Mouse (Mus musculus): ENCODE data around the gene Smarca1.

Gene Smarca1

DNA sequence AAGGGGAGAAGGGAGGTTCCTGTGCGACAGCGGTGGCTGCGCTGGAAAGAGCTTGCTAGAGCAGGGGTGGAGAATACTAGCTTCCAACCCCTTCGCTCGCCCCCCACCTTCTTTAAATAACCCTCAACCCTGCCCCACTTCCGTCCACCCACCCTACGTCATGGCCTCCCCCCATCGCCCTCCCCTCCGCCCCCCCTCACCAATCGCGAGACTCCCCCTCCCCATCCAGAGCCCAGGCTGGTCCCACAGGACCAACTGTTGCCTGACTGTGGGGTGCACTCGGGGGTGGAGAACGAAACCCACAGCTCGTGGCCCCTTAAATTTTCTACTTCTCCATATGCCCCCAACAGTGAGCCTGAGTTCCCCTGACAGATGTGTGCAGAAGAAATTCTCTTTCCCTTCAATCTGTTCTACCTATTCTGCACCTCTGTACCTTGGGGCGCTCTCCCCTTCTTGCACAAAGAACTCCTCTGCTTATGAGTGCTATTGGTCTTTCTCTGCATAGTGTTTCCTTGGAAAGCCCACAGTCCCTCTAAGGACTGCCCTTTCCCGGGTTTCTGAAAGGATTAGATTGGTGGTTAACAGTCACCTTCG lies at the start of gene Smarca1:
Gene Smarca1, minus strand, starts transcription at position 544 of the 594 bp plus-strand sequence.
- no peak for DNase-seq (ENCODE audit: low read depth, low spot score)

DNA sequence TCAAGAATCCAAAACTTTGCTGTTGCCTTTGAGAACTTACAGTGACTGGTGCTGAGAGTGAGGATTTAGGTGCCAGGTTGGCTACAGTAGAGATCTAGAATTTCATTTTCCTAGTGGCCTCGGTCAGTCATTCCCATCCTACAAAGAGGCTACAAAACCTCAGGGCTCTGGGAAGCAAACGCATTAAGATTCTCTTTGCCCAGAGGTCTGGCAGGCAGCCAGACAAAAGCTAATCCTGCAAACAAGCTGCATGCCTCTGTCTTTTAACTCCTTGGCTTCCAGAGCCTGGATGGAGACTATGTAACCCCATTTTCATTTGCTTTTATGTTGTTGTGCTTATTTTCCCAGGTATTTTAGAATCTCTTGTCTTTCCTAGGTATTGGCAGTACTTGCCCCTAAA lies 45.0 kb upstream of the Smarca1 start:
- no peak for DNase-seq (ENCODE audit: low read depth, low spot score)

DNA sequence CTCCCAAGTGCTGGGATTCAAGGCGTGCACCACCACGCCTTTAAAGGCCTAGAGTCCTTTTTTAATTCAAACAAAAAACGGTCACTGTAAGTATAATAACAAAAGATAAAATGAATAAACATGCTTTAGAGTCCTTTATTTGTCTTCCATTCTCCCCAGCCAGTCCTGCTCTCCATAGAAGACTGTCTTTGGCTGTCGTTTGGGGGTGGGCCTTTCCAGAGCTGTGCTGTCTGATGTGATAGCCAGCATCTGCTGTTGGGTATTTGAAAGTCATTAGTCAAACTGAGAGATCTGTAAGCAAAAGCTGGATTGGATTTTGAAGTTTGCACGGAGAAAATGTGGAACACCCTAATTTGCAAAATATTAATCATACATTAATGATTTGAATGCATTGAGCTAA lies 44.1 kb upstream of the Smarca1 start:
- DNase-seq (ENCODE audit: low read depth, low spot score) = no peak

DNA sequence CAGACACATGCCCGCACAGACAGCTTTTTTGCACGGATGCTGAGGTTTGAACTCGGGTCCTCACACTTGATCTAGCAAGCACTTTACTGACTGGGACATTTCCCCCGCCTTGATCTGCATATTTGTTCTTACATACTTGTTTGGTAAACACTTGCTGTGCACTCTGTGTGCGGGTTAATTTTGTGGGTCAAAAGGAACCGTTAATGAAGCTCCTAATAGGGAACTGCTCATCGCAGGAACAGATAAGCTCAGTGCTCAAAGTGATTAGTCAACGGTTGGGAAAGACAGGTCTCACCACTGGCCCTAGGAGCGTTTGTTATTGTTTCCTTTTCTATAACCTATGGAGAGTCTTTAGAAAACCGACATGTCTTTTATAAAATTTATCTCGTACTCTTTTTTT lies 41.6 kb upstream of the Smarca1 start:
- no peak for DNase-seq (ENCODE audit: low read depth, low spot score)

DNA sequence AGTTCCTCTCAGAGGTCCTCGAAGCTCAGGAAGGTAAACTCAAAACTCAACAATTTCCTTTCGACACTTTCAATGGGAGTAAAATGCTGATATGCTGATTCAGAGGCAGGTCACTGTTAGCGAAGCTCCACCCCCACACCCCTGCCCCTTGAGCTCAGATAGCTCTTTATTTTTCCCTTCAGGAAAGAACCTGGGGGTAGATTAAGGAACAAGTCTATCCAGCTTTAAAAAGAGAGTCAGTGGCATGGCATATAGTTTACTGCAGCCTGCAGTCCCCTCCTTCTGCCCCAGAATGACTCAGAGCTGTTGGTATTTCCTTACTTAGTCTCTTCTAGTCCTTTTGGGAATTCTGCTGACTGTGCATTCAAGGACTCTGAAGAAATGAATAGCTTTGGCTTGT lies 37.7 kb upstream of the Smarca1 start:
- no peak for DNase-seq (ENCODE audit: low read depth, low spot score)

DNA sequence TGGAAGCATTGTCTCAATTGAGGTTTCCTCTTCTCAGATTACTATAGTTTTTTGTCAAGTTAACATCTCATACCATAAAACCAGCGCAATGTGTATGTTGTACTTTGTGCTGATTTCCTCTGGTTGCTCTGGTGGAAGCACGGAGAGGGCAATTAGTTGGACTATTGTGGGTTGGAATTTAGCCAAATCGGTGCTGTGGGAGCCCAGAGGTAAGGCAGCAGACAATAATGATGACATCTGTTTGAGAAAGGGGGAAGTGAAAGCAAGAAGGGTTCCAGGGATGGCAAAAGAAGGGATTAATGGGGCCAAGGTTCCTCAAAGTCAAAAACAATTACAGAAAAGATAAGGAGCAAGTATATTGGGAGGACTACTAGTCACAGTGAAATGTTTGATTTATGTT lies 35.2 kb upstream of the Smarca1 start:
- DNase-seq (ENCODE audit: low read depth, low spot score) = no peak

DNA sequence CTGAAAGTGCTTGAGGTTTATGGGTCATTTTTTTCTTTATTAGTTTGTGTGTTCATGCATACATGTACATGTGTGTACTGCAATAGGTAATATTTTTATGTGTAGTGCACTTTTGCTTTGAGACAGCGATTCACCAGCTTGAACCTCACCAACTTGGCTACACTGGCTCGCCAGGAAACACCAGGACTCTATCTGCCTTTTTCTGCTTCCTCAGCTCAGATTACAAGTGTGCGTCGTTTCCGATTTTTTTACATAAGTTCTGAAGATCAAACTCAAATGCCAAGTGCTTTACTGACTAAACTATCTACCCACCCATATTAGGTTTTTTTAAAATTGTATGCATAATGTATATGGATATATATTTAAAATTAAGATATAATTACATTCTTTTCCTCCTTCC lies 27.8 kb upstream of the Smarca1 start:
- no peak for DNase-seq (ENCODE audit: low read depth, low spot score)

DNA sequence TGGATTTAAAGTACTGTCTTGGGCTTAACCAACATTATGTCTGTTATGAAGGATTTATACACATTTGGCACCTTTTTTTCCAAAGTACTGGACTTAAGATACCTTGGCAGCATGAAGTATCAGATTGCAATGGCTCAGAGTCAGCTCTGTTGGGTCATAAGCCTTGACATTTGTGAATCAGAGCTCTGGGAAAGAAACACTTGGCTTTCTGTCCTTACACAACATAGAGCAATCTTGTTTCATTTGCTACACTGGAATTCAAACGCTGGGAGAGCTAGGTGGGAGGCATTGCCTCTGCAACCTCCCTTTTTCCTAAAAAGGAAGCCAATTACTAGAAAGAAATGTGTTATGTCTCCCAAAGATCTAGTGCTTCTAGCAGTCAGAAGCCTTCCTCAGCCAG lies 24.1 kb upstream of the Smarca1 start:
- DNase-seq (ENCODE audit: low read depth, low spot score) = no peak

DNA sequence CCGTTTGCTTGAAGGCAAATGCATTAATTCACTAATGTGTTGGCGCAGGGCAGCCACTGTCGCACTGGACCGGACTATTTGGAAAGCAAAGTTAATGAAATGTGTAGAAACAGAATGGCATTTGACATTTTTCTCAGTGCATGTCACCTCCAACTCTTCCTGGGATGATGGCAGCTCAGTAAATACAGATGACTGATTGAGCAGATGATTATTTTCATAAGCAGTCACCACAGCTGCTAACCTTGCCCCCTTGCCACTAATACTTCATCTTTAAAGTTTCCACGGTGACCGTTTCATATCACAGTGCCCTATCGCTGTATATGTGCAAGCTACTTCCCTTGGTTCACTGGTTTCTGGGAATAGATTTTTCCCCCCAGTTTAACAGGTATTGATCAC lies 20.8 kb upstream of the Smarca1 start:
- DNase-seq (ENCODE audit: low read depth, low spot score) = no peak

DNA sequence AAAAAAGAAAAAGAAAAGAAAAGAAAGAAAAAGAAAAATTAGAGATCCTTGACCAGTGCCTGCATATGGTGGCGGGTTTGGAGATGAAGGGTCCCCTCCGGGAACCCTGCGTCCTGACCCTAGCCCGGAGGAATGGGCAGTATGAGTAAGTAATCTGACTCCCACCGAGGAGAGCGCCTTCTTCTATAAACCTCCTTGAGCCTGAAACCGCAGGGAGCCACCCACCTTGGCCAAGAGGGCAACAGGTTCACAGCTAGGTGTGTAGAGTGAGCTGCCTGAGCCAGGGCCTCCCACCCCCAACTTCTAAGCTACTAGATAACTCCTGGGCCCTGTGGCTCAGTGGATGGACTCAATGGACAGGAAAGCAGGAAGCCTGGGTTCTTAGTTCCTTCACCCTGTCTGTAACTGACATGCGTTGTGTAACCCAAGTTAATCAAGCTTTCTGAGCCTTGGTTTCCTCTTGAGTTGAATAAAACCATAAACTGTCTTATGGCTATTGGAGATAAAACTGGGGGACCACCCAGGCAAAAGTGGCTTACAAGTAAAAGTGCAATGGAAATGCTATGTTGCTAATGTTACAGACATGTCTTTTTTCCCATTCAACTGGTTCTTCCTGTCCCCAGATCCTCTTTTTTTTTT lies 20.2 kb upstream of the Smarca1 start:
- DNase-seq (ENCODE audit: low read depth, low spot score) = peak; percentile 11

DNA sequence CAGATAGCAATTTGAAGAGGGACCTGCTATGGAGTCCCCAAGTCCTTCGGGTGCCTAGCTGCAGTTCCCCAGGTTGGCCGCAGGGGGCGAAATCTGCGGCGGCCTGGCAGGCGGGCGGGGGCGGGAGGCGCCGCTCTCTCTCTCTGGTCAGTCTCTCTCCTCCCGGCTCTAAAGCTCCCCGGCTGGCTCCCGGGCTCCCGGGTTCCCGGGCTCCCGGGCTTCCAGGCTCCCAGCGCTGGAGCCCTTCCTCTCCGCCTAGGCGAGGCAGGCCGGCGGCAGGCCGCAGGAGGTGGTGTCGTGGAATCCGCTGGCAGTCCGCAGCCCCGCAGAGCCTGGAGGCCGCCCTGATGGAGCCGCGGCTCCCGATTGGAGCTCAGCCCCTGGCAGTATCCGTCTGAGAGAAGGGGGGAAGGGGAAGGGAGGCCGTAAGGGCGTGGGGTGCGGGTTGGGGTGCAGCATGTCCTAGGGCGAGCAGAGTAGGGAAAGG lies 19.6 kb upstream of the Smarca1 start, which contains the start of gene Ocrl:
Gene Ocrl, plus strand, starts transcription at position 82 of the 487 bp plus-strand sequence.
- peak; percentile 79 for DNase-seq (ENCODE audit: low read depth, low spot score)

DNA sequence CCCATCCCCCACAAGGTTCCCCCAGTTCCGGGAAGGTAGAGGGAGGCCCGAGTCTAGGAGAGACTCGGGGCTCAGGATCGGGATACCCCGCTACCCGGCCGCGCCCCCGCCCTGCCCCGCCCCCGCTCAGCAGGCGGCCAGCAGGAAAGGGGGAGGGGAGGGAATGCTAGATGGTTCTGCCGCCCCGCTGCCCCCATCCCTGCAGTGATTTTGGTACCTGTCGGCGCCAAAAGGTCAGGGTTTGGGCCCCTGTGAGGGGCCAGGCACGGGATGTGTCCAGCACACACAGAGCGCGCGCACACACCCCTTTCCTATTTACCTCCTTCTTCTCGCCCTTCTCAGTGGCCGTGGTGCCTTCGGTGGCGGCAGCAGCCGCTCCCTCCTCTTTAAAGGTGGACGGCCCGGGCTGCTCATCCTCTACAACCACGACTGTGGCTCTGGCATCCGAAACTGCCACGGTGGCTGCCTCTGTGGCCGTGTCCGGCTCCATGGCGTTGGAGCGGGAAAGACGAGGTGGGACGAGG lies 805 bp downstream of the Smarca1 start:
- no peak for DNase-seq (ENCODE audit: low read depth, low spot score)

DNA sequence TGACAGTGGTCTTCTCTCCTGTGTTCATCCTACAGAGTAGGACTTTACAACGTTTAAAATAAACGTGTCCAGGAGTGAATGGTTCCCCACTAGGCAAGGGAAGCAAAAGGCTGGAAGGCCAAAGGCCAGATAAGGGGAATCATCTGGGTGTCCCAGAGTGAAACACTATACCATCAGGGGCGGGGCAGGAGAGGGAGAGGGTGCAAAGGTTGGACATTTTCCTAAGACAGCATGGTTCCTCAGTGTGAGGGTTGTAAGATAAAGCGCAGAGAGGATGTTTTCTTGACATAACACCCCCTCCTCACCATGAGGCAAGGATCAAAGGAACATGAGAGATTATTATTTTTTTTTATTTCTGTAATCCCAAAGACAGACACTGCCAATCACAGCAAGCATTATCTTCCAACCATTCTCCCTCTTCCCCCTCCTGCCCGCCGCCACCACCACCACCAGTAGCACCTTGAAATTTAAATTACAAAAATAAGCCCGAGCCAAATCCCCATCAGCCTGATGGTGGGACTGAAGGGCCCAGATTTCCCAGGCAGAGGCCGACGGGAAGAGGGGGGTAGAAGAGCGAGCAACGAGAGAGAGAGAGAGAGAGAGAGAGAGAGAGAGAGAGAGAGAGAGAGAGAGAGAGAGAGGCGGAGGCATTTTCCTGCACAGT lies 1.4 kb downstream of the Smarca1 start:
- DNase-seq (ENCODE audit: low read depth, low spot score) = no peak

DNA sequence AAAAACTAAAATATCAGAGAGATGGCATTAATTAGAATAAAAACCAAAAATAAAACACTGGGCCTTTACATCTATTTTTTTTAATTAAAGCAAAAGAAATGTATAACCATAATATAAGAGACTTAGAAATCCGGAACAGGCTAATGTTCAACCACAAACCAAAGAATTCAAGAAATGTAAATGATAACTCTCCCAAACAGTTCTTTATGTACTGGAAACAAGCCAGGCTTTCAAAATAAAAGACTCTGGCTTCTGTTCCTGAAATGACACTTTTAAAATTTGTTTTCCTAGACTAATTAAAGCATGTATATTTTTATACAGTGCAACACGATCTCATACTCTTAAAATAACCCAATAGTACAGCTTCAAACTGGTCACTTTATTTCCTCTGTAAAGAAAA lies 5.4 kb downstream of the Smarca1 start:
- DNase-seq (ENCODE audit: low read depth, low spot score) = no peak

DNA sequence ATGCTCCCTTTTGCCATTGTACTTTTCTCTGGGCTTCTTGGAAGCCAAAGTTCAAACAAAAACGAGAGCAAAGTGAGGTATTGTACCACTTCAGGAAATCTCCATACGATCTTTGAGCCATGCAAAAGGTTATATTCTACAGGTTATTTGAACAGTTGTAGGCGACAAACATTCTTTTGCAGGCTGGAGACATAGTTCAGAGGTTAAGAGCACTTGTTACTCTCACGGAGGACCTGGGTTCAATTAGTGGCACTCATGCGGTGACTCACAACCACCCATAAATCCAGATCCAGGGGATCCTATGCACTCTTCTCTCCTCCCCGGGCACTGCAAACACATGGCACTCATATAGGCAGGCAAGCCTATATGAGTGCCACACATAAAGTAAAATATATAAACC lies 10.0 kb downstream of the Smarca1 start:
- no peak for DNase-seq (ENCODE audit: low read depth, low spot score)

DNA sequence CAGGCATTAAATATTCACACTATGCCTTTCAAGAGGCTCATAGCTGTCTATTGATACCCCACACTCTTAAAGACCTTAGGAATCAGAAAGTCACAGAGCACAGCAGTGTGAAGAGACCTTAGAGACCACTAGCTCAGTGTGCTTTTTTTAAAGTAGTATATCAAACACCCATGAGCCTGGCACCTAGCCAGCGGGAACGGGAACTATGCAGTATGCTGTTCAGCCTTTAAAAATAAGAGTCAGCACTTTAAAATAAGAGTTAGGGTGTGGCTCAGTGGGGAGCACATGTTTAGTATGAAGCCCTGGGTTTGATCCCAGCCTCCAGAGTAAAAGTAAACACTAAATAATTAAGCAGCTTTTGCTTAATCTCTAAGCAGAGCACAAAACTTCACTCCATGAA lies 12.7 kb downstream of the Smarca1 start:
- DNase-seq (ENCODE audit: low read depth, low spot score) = no peak

DNA sequence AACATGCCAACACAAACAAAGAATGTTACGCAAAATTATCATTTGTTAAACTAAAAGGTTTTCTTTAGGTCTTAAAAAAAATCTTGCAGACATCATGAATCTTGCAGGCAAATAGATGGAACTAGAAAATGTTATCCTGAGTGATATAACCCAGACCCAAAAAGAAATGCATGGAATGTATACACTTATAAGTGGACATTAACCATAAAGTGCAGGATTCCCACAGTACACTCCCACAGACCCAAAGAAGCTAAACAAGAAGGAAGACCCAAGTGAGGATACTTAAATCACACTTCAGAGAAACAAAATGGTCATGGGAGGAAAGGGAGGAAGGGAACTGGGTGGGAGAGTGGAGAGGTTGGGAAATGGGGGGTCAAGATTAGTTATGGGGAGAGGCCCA lies 34.2 kb downstream of the Smarca1 start:
- no peak for DNase-seq (ENCODE audit: low read depth, low spot score)

DNA sequence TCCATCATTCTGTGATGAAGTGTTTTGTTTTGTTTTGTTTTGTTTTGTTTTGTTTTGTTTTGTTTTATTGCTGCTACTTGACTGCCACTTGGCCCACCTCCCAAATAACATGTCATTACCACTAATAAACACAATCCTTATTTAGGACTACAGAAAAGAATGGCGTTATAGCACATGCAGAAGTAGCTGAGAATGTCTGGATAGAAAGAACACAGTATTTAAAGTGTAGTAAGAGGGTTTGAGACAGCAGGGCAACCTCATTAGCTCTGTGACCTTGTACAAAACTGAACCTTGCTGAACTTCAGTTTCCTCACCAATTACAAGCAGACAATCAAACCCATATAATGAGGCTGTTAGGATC lies 57.0 kb downstream of the Smarca1 start:
- DNase-seq (ENCODE audit: low read depth, low spot score) = no peak

DNA sequence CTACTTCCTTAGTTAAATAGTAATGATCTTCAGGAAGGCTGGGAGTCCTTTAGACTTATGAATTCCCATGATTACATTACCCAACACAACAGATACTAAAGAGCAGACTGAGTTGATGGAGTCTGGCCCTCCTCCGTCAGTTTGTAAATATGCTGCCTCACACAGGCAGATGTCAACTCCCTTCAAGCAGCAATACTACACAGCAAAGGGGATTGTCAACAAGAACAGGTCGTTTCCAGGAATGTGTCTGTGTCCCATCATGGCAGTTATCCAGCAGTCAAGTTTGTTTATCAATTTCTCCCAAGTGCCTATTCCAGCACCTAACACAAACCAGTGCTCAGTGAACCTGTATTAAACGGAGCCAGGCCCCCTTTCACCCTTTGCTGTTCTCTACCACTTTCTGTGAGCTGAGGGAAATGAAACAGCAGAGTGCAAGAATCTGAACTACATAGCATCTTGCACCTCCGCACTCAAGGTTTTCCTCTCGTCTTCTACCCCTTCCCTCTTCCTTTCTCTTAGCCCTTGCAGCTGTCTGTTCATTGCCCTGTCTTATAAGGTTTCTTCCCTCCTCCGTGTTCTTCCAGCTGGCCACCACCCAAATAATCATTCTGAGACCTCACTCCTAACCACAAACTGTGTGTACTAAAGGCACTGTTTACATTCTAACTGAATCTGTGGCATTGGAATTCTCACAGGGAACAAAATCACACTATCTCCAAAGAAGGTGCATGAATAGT lies 57.5 kb downstream of the Smarca1 start:
- DNase-seq (ENCODE audit: low read depth, low spot score) = no peak

DNA sequence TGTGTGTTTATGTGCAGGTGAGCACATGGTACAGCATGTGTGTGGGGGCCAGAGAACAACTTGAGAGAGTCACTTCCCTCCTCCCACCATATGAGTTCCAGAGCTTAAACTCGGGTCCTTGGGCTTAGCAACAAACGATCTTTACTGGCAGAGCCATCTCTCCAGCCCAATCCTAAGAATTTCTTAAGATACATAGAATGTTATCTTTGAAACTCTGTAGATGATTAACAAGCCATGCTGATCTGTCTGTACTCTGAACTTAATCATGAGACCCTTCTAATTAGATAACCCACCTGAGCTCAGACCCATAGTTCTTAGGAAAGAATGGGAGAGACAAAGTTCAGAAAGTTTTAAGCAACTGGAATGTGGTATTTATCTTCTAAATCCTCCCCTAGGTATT lies 59.3 kb downstream of the Smarca1 start:
- DNase-seq (ENCODE audit: low read depth, low spot score) = no peak

DNA sequence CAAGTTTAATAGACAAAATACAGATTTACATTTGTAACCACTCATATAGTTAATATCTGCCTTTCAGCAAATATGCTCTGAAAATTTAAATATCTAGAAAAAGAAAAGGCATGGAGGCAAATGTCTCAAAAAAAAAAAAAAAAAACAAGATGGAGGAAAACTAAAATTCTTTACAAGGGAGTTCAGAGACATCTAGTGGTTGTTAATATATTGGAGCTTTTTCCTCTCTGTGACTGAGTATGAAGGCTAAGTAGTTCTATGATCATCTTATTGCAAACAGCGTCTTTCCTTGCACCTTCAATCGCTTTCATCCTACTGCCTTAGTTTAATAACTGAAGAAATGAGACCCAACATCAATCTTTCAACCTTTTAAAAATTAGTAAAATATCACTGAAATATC lies 72.2 kb downstream of the Smarca1 start:
- DNase-seq (ENCODE audit: low read depth, low spot score) = no peak

DNA sequence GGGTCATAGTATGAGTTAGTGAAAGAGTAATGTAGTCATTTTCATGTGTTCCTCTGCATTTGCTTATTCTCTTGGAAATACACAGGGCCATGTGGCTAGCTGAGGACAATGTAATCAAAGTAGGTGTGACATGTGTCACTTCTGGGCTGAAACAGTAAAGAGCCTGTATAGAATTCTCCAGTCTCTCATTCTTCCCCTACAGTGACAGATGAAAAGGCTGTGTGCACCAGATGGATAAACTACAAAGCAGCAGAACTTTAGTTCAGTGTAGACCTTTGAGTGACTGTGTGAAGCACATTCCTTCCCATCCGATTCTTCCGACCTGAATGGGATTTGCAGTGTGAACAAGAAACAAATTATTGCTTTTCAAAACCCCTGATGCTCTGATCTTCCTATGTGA lies 84.1 kb downstream of the Smarca1 start:
- DNase-seq (ENCODE audit: low read depth, low spot score) = no peak
